Comparison of ENCODE assay signal across 17 mouse cellular contexts in the genomic region with DNA sequence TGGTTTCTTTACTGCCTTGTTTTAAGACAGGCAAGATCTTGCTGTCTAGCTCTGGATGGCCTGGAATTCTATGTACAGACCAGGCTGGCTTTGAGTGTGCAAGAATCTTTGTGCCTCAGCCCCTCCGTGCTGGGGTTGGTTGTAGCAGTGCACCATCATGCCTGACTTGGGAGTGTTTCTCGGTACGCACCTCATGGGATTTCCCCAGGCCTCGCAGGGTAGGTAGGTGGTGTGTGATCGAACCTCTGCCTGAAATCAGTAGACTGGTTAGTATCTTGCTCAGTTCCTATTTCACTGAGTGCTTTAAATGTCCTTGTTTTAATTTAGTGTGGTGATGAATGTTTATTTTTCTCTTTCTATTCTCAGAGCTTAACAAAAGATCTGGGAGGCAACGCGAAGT.
"Had no signal": no experiment of that assay in that cellular context is flagged by ENCODE, and none has a peak within 500 bp of the region (broad histone marks: within the 10 kb centered on the region; RNA-seq: fewer than 3 reads in every experiment).

No protein-coding gene starts in this region.

- H3K27ac ChIP-seq: liver, embryonic 15.5 days; midbrain, embryonic 10.5 days; neural tube, embryonic 13.5 days; neural tube, embryonic 15.5 days had no signal

- ATAC-seq: liver, postnatal 0 days; midbrain, embryonic 16.5 days had no signal

- H3K9me3 ChIP-seq: liver, embryonic 15.5 days; midbrain, embryonic 10.5 days; neural tube, embryonic 13.5 days; neural tube, embryonic 15.5 days had no signal

- H3K4me3 ChIP-seq: liver, embryonic 15.5 days; midbrain, embryonic 10.5 days; myocyte; neural tube, embryonic 13.5 days; neural tube, embryonic 15.5 days had no signal

- H3K4me2 ChIP-seq: liver, embryonic 15.5 days; lung, embryonic 14.5 days; neural tube, embryonic 13.5 days; neural tube, embryonic 15.5 days had no signal

- DNase-seq: liver, postnatal 0 days; lung, embryonic 14.5 days; lung, postnatal 10 days; lung, postnatal 4 days; retina, postnatal 1 day; right cerebral cortex, postnatal 25 days; right cerebral cortex, postnatal 4 days; spleen, adult 18-20 months; thymus, adult 18-20 months; thymus, postnatal 25 days; thymus, postnatal 4 days had no signal

- H3K27me3 ChIP-seq: liver, embryonic 15.5 days; neural tube, embryonic 13.5 days; neural tube, embryonic 15.5 days had no signal

- H3K9ac ChIP-seq: liver, embryonic 15.5 days; liver, postnatal 0 days; lung, embryonic 14.5 days; neural tube, embryonic 13.5 days; neural tube, embryonic 15.5 days had no signal

- H3K4me1 ChIP-seq: liver, embryonic 15.5 days; neural tube, embryonic 13.5 days; neural tube, embryonic 15.5 days had no signal
